Mouse (Mus musculus) megakaryocyte, adult 5-6 weeks (primary cell): Measurements from ENCODE around the gene Rbm5. TPM values are rescaled to one million over a fixed set of nuclear protein-coding genes. Genes with fewer than 3 reads are reported as not detected.

Experiments used
- ATAC-seq: 2 replicates; pipeline ENCODE4 v1.8.0; 2016; ENCODE audit warnings: mild to moderate bottlenecking, inconsistent platforms; ENCODE audit not compliant: poor library complexity, severe bottlenecking
- total RNA-seq, 2 experiments: library from RNA; stranded (forward) in 1 of 2; stranded (reverse) in 1 of 2; fragments of 153-499, 151-499 nt in 1 of 2; fragments of 221-1000, 200-1000 nt in 1 of 2; gene quantifications; 2 replicates each; pipeline versions ENCODE4 v1.2.3 to v1.2.4; 2015 to 2017

The Rbm5 gene
- total RNA-seq, 2 experiments from 2014 or later = 145 to 208 TPM

GRCm38 (mm10) chr9:107735356-107736184 is 35.2 kb downstream of the Rbm5 start:
- ATAC-seq = no peak

GRCm38 (mm10) chr9:107734567-107734971 is 36.2 kb downstream of the Rbm5 start:
- ATAC-seq = no peak

DNA sequence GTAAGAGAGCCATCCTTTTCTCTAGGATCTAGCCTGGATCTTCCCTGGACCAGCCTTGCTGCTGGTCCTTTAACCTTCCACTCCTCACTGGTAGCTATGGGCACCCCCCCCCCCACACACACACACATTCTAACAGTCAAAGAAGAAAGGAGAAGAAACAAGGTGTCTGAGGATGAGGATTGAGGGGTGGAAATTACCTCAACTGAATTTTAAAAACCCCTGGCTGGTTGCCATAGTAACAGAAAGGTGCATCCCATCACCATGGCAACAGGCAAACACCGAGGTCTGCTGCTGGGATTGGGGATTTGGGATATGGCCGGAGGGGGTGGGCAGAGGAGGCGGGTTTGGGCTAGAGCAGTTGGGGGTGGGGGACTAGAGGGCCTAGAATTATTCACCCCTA is 41.1 kb downstream of the Rbm5 start:
- no peak for ATAC-seq

DNA sequence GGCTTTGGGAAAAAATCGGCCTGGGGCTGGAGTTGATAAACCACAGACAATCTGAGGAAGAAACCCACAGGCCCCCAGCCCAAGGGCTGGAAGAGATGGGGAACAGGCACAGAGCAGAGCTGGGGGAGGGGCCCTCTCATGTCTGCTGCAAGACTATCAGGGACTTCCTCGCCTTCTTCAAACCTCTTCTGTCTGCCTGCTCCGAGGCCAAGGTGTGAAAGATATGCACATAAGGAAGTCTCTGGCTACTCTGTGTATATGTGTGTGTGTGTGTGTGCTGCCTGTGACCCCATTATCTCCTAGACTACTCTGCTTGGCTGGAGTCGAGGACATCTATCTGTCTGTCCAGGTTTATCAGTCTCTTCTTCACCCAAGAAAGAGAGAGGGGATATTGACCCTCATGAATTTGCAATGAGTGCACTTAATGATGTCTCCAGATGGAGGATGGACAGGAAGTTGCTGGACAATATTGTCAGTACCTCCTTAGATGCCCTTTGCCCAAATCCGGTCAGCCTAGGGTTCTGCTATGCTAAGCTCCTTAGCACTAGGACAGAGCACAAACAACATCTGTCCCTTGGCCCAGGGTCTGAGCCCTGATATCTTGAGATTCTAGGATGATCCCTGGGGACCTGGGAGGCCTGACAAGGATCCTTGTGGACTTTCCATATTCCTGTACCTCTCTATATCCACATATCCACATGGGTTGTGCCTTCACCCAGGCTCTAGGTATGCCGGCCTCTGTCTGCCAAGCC is 41.7 kb downstream of the Rbm5 start:
- no peak for ATAC-seq

DNA sequence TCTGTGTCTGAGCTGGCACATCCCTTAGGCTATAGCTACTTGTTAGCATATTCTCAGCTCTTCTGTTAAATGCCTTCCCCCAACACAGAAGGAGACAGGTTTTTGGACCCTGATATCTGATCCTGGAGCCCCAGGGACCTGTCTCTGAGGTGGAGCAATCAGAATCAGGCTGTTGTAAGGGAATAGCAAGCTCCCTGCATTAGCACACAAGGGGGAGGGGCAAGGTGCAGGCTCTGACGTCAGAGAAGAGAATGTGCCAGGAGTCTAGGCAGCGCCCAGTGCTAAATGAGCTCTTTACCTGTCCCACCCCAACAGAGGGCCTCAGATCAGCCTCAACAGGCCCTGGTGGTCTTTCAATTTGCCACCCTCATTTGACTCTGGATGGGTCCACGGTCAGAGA is 43.8 kb downstream of the Rbm5 start:
- ATAC-seq = no peak

GRCm38 (mm10) chr9:107724796-107725195 is 46.0 kb downstream of the Rbm5 start:
- ATAC-seq = peak; percentile 45

DNA sequence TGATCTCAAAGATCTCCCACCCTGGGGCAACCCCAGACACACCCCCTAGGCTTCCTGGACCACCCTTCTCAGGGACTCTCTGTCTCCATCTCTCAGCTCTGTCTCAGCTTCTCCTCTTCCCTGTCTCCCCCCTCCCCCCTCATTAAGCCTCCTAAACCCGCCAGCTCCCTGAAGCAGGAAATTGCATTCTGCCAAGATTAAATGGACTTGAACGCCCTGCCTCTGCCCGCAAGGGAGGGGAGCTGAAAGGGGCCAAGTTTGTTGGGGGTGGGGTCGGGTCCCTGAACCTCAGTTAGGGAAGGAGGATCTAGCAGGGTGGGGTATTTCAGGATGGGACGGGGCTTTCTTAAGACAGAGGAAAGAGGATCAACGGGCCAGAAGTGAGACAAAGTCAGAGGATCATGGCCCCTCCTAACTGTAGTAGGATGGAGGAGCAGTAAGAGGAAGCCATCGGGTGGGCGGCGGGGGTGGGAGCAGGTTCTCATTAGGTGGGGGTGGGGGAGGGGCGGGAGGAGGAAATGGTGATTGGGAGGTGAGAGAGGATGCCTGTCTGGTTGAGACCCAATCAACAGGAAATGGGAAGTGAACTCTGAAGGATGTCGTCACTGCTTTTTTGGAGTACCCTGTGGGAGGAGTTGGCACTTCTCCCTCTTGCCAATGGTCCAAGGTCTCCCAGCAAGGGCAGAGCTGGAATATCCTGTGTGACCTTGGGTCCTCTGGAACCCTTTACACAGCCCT is 46.8 kb downstream of the Rbm5 start:
- ATAC-seq = peak; percentile 67

DNA sequence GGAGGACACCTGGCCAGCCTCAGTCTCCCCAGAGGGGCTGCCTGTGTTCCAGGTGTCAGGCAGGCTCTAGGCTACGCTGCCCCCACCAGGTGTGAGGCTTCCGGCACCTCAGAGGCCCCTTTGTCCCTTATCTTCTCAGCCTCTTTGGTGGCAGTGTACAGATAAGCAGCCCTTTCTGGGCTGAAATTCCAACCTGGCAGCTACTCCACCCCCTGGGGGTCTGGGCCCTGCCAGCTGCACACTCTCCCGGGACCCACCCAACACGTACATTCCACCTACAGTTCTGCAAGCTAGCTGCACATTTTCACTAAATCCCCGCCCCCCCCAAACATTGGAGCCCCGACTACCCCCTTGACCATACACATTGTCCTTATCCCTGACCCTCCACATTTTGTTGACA is 47.5 kb downstream of the Rbm5 start:
- ATAC-seq = no peak

DNA sequence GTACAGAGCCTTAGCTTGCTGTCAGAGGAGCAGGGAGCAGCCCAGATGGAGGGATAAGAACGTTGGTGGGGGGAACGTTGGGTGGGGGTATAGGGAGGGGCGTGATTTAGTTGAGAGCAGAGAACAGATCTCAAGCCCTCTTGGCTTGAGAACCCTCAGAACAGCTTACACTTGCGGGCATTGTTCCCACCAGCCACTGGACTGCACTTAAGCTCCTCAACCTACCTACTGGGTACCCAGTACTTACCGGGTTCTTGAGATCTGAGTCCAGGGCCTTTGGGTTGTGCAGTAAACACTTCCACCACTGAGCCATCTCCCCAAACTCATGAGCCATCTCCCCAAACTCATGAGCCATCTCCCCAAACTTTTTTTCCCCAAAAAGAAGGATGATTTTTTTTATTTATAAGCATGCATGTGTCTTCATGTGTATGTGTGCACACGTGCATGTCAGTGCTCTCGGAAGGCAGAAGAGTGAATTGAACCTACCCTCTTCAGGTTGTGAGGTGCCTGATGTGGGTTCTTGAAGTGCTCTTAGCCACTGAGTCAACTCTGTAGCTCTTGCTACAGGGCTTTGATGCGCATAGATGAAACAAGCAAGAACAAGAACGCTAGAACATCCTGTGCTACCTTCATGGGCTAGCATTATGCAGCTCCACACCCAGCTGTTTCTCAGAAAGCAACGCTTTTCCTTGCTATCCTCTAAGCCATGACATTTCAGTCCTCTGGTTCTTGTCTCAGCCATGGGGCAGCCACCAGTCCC is 51.8 kb downstream of the Rbm5 start:
- ATAC-seq = no peak

- no peak for ATAC-seq
Observed at GRCm38 (mm10) chr9:107716951-107717350, 53.8 kb downstream of the Rbm5 start.

DNA sequence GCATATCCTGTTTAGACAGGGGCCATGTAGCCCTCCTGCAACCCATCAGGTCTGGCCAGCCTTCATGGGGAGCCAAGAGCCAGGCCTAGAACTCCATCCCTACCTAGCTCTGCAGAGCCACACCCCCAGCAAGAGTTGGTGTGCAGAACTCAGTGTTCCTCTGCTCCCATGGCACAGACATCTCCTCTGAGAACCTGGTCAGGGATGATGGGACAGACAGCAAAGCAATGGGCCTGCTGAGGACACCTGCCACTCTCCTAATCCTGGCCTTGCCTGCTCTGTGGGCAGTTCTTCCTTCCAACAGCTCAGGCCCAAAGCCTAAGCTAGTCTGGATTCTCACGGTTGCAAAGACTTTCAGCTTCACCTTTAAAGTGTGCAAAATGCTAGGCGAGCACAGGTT is 55.2 kb downstream of the Rbm5 start:
- no peak for ATAC-seq

DNA sequence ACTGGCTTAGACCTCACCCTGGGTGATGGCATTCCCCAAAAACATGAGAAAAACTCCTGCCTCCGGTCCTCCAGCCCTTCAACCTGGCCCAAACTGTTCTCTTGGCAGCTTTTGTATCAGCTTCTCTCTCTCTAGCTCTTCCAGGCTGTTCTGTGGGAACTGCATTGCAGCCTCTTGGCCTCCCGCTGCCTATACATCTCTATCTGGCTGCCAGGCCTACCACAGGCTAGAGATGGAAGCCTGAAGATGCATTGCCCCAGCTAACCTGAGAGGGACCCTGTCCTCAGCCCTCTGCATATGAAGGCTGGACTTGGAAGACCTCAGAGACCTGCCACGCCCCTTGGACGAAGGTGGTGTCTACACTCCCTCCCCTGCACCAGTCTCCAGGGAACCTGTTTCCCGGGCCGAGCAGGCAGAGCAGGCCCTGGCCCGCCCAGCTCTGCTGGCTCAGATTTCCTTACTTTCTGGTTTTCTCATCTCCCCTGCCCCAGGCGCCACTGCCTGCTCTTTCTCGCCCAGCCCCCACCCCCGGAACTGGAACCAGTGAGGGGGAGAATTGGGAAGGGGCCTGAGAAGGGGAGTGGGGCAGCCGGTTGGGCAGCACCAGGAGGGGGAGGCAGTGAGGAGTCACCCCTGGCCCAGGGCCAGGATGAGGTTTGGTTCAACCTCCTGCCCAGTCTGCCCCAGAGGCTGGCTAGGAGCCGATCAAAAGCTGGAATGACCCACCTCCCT is 56.4 kb downstream of the Rbm5 start:
- ATAC-seq = no peak

- peak; percentile 79 for ATAC-seq
Observed at GRCm38 (mm10) chr9:107709697-107710483, 60.9 kb downstream of the Rbm5 start, which contains the start of gene Sema3f. Sema3f (minus strand) TSS chr9:107710475.

- ATAC-seq = no peak
Observed at GRCm38 (mm10) chr9:107709096-107709696, 61.6 kb downstream of the Rbm5 start.

GRCm38 (mm10) chr9:107708439-107709095 is 62.2 kb downstream of the Rbm5 start:
- no peak for ATAC-seq

DNA sequence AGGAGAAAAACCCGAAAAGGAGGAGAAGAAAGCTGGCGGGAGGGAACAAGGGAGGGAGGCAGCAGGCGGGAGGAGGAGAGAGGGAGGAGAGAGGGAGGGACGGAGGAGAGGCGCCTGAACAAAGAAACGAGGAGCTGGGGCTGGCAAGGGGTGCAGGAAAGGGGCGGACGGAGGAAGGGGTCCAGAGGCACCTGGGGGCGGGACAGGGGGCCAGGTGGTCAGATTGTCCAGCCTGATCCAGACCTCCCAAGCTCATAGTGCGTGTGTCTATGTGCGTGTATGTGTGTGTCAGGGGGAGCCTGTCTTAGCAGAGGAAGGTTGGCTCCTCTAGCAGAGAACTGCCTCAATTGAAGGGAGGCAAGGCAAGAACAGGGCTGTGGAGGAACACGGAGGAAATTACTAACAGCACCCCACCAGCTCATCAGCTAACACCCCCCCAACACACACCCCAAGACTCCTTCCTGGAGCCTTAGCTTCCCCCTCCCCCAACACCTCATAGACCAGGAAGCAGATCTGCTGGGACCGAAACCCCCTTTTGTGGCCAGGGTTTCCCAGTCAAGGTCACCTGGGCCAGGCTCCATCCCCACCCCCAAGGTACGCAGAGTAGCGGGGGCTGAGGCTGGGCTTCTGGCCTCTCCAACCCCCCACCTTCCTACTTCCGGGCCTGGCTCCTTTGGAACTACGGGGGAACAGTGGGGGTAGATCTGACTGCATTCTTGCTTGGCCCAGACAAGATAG is 62.9 kb downstream of the Rbm5 start:
- no peak for ATAC-seq

DNA sequence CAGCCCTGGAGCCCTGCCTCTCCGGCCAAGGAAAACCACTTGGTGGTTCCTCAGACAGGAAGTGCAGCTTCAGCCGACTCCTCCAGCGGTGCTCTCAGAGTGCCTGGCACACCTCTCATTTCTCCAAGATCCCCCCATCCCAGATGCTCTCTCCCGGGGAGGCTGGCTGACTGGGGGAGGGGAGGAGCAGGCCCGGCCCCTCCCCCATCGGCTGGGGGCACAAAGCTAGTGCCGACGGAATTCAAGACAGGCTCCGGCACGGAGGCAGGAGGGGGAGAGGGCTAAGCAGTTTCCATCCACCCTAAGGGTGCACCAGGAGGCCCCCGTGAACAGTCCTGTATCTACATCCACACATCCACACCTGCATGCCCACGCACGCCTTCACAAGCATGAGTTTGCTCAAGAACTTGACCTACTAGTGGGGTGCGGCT is 64.0 kb downstream of the Rbm5 start:
- ATAC-seq = no peak
